Mouse (Mus musculus) intestine, postnatal 0 days (tissue): ENCODE results near the gene Tcf15. TPM values are rescaled to one million over a fixed set of nuclear protein-coding genes. Genes with fewer than 3 reads are reported as not detected.
A peak's percentile ranks its signal among the peaks of the same experiment; 100 is the strongest.

Experiments
- ATAC-seq: fragments of 200-750 bp; cut with Nextera tagmentation; 2 replicates; pipeline ENCODE4 v1.8.0; 2017; ENCODE audit warnings: mild to moderate bottlenecking, moderate TSS enrichment, moderate library complexity
- H3K27ac ChIP-seq: fragments of 300-500 bp; sonication (generic); 2 replicates; pipeline ENCODE4 v1.5.1; 2014; ENCODE audit warnings: mild to moderate bottlenecking, low read depth, low read length, moderate library complexity
- H3K27me3 ChIP-seq: fragments of 300-500 bp; sonication (generic); replicated peaks from 2 replicates; pipeline ENCODE4 v1.6.1; 2014; ENCODE audit warnings: low read length, mixed read lengths; ENCODE audit not compliant: control insufficient read depth, insufficient read depth
- H3K36me3 ChIP-seq: fragments of 300-500 bp; sonication (generic); 2 replicates; pipeline ENCODE4 v1.6.1; 2014; ENCODE audit warnings: mild to moderate bottlenecking, moderate library complexity; ENCODE audit not compliant: control insufficient read depth, insufficient read depth
- H3K4me1 ChIP-seq: fragments of 300-500 bp; sonication (generic); replicated peaks from 2 replicates; pipeline ENCODE4 v1.6.1; 2014; ENCODE audit warnings: antibody characterized with exemption, low read length, mixed read lengths; ENCODE audit not compliant: control insufficient read depth, insufficient read depth
- H3K4me2 ChIP-seq: fragments of 300-500 bp; sonication (generic); replicated peaks from 2 replicates; pipeline ENCODE4 v1.6.1; 2014; ENCODE audit warnings: low read depth, mild to moderate bottlenecking, moderate library complexity
- H3K4me3 ChIP-seq: fragments of 300-500 bp; sonication (generic); 2 replicates; pipeline ENCODE4 v1.5.1; 2014; ENCODE audit warnings: low read depth, low read length
- H3K9ac ChIP-seq: fragments of 300-500 bp; sonication (generic); 2 replicates; pipeline ENCODE4 v1.6.1; 2014; ENCODE audit warnings: mild to moderate bottlenecking, low read depth, low read length
- H3K9me3 ChIP-seq: fragments of 300-500 bp; sonication (generic); 2 replicates; pipeline ENCODE4 v1.6.1; 2016; ENCODE audit warnings: mixed run types; ENCODE audit not compliant: control insufficient read depth
- CTCF ChIP-seq: sonication (generic); IDR thresholded peaks from 2 replicates; pipeline ENCODE4 v1.5.1; 2016; ENCODE audit warnings: low read depth, mild to moderate bottlenecking, control low read depth, antibody characterized with exemption, moderate library complexity
- WGBS: fragments of 180-500 bp; shearing (Covaris S2); extraction: QIAGEN DNeasy Blood & Tissue Kit; methylation state at CpG from one replicate; pipeline ENCODE4 v1.1.7; 2014; 5-methylcytosine and 5-hydroxymethylcytosine counted together
- polyA plus RNA-seq: library from polyadenylated mRNA; unstranded; fragments of >200 nt; fragmentation: Nextera tagmentation; extraction: Ambion mirVana; gene quantifications from 2 replicates; pipeline ENCODE4 v1.2.1, GENCODE M21; 2015

Gene Tcf15
- polyA plus RNA-seq, 1 experiment from 2014 or later: 3.2 TPM

- Histone ChIP-seq H3K27ac (no peak overlapping the region), H3K4me2 (peak overlapping the region; percentile 84), H3K36me3 (no peaks in the 10 kb centered on the region), H3K4me1 (no peaks in the 10 kb centered on the region), H3K4me3 (peak overlapping the region; percentile 46), H3K9ac (peak overlapping the region; percentile 31; the same call in 1 of the 2 replicates), H3K9me3 (no peaks in the 10 kb centered on the region), H3K27me3 (peaks cover 45% of the 10 kb centered on the region)
- 25% methylated on average over 9 of the region's 9 CpGs for WGBS
- TF ChIP-seq CTCF: no peak
- no peak for ATAC-seq
These were observed 743 bp downstream of the Tcf15 start for GRCm38 (mm10) chr2:152144158-152144450.

GRCm38 (mm10) chr2:152144501-152144900 lies 1.1 kb downstream of the Tcf15 start:
- TF ChIP-seq CTCF: no peak
- ATAC-seq: no peak
- no peaks in the 10 kb centered on the region for H3K36me3 ChIP-seq
- peaks cover 45% of the 10 kb centered on the region for H3K27me3 ChIP-seq
- H3K9me3 ChIP-seq: no peaks in the 10 kb centered on the region
- H3K4me3 ChIP-seq: peak overlapping the region; percentile 46; the same call in 1 of the 2 replicates
- H3K4me2 ChIP-seq: peak overlapping the region; percentile 84
- no peaks in the 10 kb centered on the region for H3K4me1 ChIP-seq
- 65% methylated on average over 5 of the region's 5 CpGs for WGBS
- no peak overlapping the region for H3K27ac ChIP-seq
- no peak overlapping the region for H3K9ac ChIP-seq

GRCm38 (mm10) chr2:152145711-152146110 lies 2.4 kb downstream of the Tcf15 start:
- Histone ChIP-seq H3K4me3 (no peak overlapping the region), H3K4me1 (no peaks in the 10 kb centered on the region), H3K4me2 (no peak overlapping the region), H3K36me3 (no peaks in the 10 kb centered on the region), H3K9me3 (no peaks in the 10 kb centered on the region), H3K27ac (no peak overlapping the region), H3K27me3 (peaks cover 40% of the 10 kb centered on the region), H3K9ac (no peak overlapping the region)
- 61% methylated on average over 2 of the region's 2 CpGs for WGBS
- TF ChIP-seq CTCF: no peak
- ATAC-seq: no peak

GRCm38 (mm10) chr2:152147079-152147478 lies 3.7 kb downstream of the Tcf15 start:
- no peak for ATAC-seq
- Histone ChIP-seq H3K4me3 (no peak overlapping the region), H3K4me2 (no peak overlapping the region), H3K27ac (no peak overlapping the region), H3K4me1 (no peaks in the 10 kb centered on the region), H3K9ac (no peak overlapping the region), H3K36me3 (no peaks in the 10 kb centered on the region), H3K9me3 (no peaks in the 10 kb centered on the region), H3K27me3 (peaks cover 27% of the 10 kb centered on the region)
- no peak for TF ChIP-seq CTCF
- 64% methylated on average over 3 of the region's 3 CpGs for WGBS

GRCm38 (mm10) chr2:152148675-152149074 lies 5.3 kb downstream of the Tcf15 start:
- H3K4me1 ChIP-seq: no peaks in the 10 kb centered on the region
- no peak for ATAC-seq
- H3K27ac ChIP-seq: no peak overlapping the region
- 84% methylated on average over 9 of the region's 9 CpGs for WGBS
- no peak overlapping the region for H3K9ac ChIP-seq
- no peak overlapping the region for H3K4me3 ChIP-seq
- H3K9me3 ChIP-seq: no peaks in the 10 kb centered on the region
- H3K36me3 ChIP-seq: no peaks in the 10 kb centered on the region
- peaks cover 13% of the 10 kb centered on the region for H3K27me3 ChIP-seq
- no peak overlapping the region for H3K4me2 ChIP-seq
- TF ChIP-seq CTCF: no peak

GRCm38 (mm10) chr2:152149891-152150290 lies 6.5 kb downstream of the Tcf15 start:
- no peaks in the 10 kb centered on the region for H3K9me3 ChIP-seq
- peaks cover 2% of the 10 kb centered on the region; the same call in 1 of the 2 replicates for H3K27me3 ChIP-seq
- no peak overlapping the region for H3K4me2 ChIP-seq
- H3K36me3 ChIP-seq: no peaks in the 10 kb centered on the region
- 26% methylated on average over 4 of the region's 4 CpGs for WGBS
- no peak overlapping the region for H3K27ac ChIP-seq
- no peak overlapping the region for H3K9ac ChIP-seq
- no peaks in the 10 kb centered on the region for H3K4me1 ChIP-seq
- no peak for TF ChIP-seq CTCF
- ATAC-seq: no peak
- no peak overlapping the region for H3K4me3 ChIP-seq

GRCm38 (mm10) chr2:152150373-152150772 lies 7.0 kb downstream of the Tcf15 start:
- no peak overlapping the region for H3K4me2 ChIP-seq
- 67% methylated on average over 6 of the region's 6 CpGs for WGBS
- H3K9ac ChIP-seq: no peak overlapping the region
- H3K4me1 ChIP-seq: no peaks in the 10 kb centered on the region
- H3K27ac ChIP-seq: no peak overlapping the region
- TF ChIP-seq CTCF: no peak
- H3K4me3 ChIP-seq: no peak overlapping the region
- H3K27me3 ChIP-seq: no peaks in the 10 kb centered on the region
- ATAC-seq: no peak
- H3K9me3 ChIP-seq: no peaks in the 10 kb centered on the region
- H3K36me3 ChIP-seq: no peaks in the 10 kb centered on the region
